Mouse (Mus musculus): Measurements from ENCODE around the gene Zgrf1. TPM values are rescaled to one million over a fixed set of nuclear protein-coding genes. Genes with fewer than 3 reads are reported as not detected.

Gene Zgrf1
- polyA plus RNA-seq, 1 experiment from 2014 or later = 5.4 TPM

- peaks cover 38% of the 10 kb centered on the region for H3K36me3 ChIP-seq
- WGBS = 75% methylated on average over 3 of the region's 3 CpGs
Measured at GRCm38 (mm10) chr3:127565129-127565528, 11.8 kb downstream of the Zgrf1 start.

GRCm38 (mm10) chr3:127572557-127572956, 19.3 kb downstream of the Zgrf1 start:
- peaks cover 15% of the 10 kb centered on the region; the same call in 1 of the 2 replicates for H3K36me3 ChIP-seq
- no peaks in the 10 kb centered on the region for H3K4me1 ChIP-seq (replicated peaks)
- H3K9ac ChIP-seq = no peak overlapping the region
- peak; percentile 62; the same call in 1 of the 2 replicates for ATAC-seq (replicated peaks; ENCODE audit: insufficient number of reproducible peaks, insufficient read depth, low FRiP score, low read depth)
- no peak overlapping the region for H3K27ac ChIP-seq
- no peaks in the 10 kb centered on the region for H3K27me3 ChIP-seq
- 58% methylated on average over 4 of the region's 4 CpGs for WGBS
- no peaks in the 10 kb centered on the region for H3K9me3 ChIP-seq (replicated peaks)
- H3K4me3 ChIP-seq = no peak overlapping the region
- 0 out of 2 replicates have a peak overlapping the region, but pooled peaks have one; percentile 37 for H3K4me2 ChIP-seq

More at GRCm38 (mm10) chr3:127565129-127565528, 11.8 kb downstream of the Zgrf1 start:
- ATAC-seq (replicated peaks; ENCODE audit: insufficient number of reproducible peaks, insufficient read depth, low FRiP score, low read depth) = no peak
- Histone ChIP-seq H3K4me2 (no peak overlapping the region), H3K27me3 (no peaks in the 10 kb centered on the region), H3K4me3 (no peak overlapping the region), H3K9ac (no peak overlapping the region), H3K9me3 (replicated peaks) (no peaks in the 10 kb centered on the region), H3K4me1 (replicated peaks) (no peaks in the 10 kb centered on the region), H3K27ac (no peak overlapping the region)

GRCm38 (mm10) chr3:127597136-127597535, 43.8 kb downstream of the Zgrf1 start:
- Histone ChIP-seq H3K36me3 (peaks cover 32% of the 10 kb centered on the region), H3K4me2 (no peak overlapping the region)

GRCm38 (mm10) chr3:127608109-127608508, 54.8 kb downstream of the Zgrf1 start:
- Histone ChIP-seq H3K9ac (no peak overlapping the region), H3K4me1 (replicated peaks) (no peaks in the 10 kb centered on the region), H3K36me3 (peaks cover 29% of the 10 kb centered on the region), H3K9me3 (replicated peaks) (no peaks in the 10 kb centered on the region), H3K27ac (no peak overlapping the region), H3K4me3 (no peak overlapping the region), H3K27me3 (no peaks in the 10 kb centered on the region), H3K4me2 (no peak overlapping the region)
- no peak for ATAC-seq (replicated peaks; ENCODE audit: insufficient number of reproducible peaks, insufficient read depth, low FRiP score, low read depth)
- WGBS = 92% methylated on average over 2 of the region's 2 CpGs

More at GRCm38 (mm10) chr3:127597136-127597535, 43.8 kb downstream of the Zgrf1 start:
- no peak overlapping the region for H3K9ac ChIP-seq
- H3K27ac ChIP-seq = no peak overlapping the region
- H3K9me3 ChIP-seq (replicated peaks) = no peaks in the 10 kb centered on the region
- WGBS = 69% methylated on average over 1 of the region's 1 CpGs
- no peaks in the 10 kb centered on the region for H3K27me3 ChIP-seq
- no peak overlapping the region for H3K4me3 ChIP-seq
- H3K4me1 ChIP-seq (replicated peaks) = no peaks in the 10 kb centered on the region
- ATAC-seq (replicated peaks; ENCODE audit: insufficient number of reproducible peaks, insufficient read depth, low FRiP score, low read depth) = no peak

- peak; percentile 70 for ATAC-seq (replicated peaks; ENCODE audit: insufficient number of reproducible peaks, insufficient read depth, low FRiP score, low read depth)
- WGBS = under 1% methylated on average over 36 of the region's 36 CpGs
Measured at GRCm38 (mm10) chr3:127625296-127625695, 72.0 kb downstream of the Zgrf1 start.

GRCm38 (mm10) chr3:127625701-127626399, 72.6 kb downstream of the Zgrf1 start:
- Histone ChIP-seq H3K27ac (no peak overlapping the region), H3K4me3 (peak overlapping the region; percentile 50), H3K4me2 (peak overlapping the region; percentile 88), H3K9ac (no peak overlapping the region), H3K36me3 (no peaks in the 10 kb centered on the region), H3K27me3 (peaks cover 79% of the 10 kb centered on the region), H3K4me1 (replicated peaks) (peaks cover 21% of the 10 kb centered on the region), H3K9me3 (replicated peaks) (no peaks in the 10 kb centered on the region)
- WGBS = under 1% methylated on average over 28 of the region's 28 CpGs
- no peak for ATAC-seq (replicated peaks; ENCODE audit: insufficient number of reproducible peaks, insufficient read depth, low FRiP score, low read depth)

More at GRCm38 (mm10) chr3:127625296-127625695, 72.0 kb downstream of the Zgrf1 start:
- Histone ChIP-seq H3K27me3 (peaks cover 73% of the 10 kb centered on the region), H3K4me1 (replicated peaks) (peaks cover 21% of the 10 kb centered on the region), H3K9ac (no peak overlapping the region), H3K4me2 (peak overlapping the region; percentile 88), H3K9me3 (replicated peaks) (no peaks in the 10 kb centered on the region), H3K27ac (no peak overlapping the region), H3K36me3 (no peaks in the 10 kb centered on the region), H3K4me3 (peak overlapping the region; percentile 50)

GRCm38 (mm10) chr3:127626524-127626923, 73.2 kb downstream of the Zgrf1 start:
- Histone ChIP-seq H3K9ac (no peak overlapping the region), H3K4me2 (no peak overlapping the region)
- WGBS = 6% methylated on average over 3 of the region's 3 CpGs

GRCm38 (mm10) chr3:127627151-127627955, 74.1 kb downstream of the Zgrf1 start:
- H3K4me2 ChIP-seq = no peak overlapping the region
- H3K4me3 ChIP-seq = no peak overlapping the region
- no peak overlapping the region for H3K9ac ChIP-seq
- no peaks in the 10 kb centered on the region for H3K36me3 ChIP-seq
- H3K9me3 ChIP-seq (replicated peaks) = no peaks in the 10 kb centered on the region
- peaks cover 90% of the 10 kb centered on the region for H3K27me3 ChIP-seq
- no peak overlapping the region for H3K27ac ChIP-seq
- WGBS = 4% methylated on average over 28 of the region's 28 CpGs
- H3K4me1 ChIP-seq (replicated peaks) = peaks cover 24% of the 10 kb centered on the region
- no peak for ATAC-seq (replicated peaks; ENCODE audit: insufficient number of reproducible peaks, insufficient read depth, low FRiP score, low read depth)

More at GRCm38 (mm10) chr3:127626524-127626923, 73.2 kb downstream of the Zgrf1 start:
- Histone ChIP-seq H3K4me1 (replicated peaks) (peaks cover 21% of the 10 kb centered on the region), H3K27ac (no peak overlapping the region), H3K4me3 (no peak overlapping the region), H3K36me3 (no peaks in the 10 kb centered on the region), H3K9me3 (replicated peaks) (no peaks in the 10 kb centered on the region), H3K27me3 (peaks cover 86% of the 10 kb centered on the region)
- ATAC-seq (replicated peaks; ENCODE audit: insufficient number of reproducible peaks, insufficient read depth, low FRiP score, low read depth) = no peak

GRCm38 (mm10) chr3:127627956-127628310, 74.6 kb downstream of the Zgrf1 start:
- H3K9ac ChIP-seq = no peak overlapping the region
- ATAC-seq (replicated peaks; ENCODE audit: insufficient number of reproducible peaks, insufficient read depth, low FRiP score, low read depth) = no peak
- no peaks in the 10 kb centered on the region for H3K36me3 ChIP-seq
- H3K4me3 ChIP-seq = peak overlapping the region; percentile 19; the same call in 1 of the 2 replicates
- no peak overlapping the region for H3K27ac ChIP-seq
- H3K27me3 ChIP-seq = peaks cover 90% of the 10 kb centered on the region
- peaks cover 30% of the 10 kb centered on the region for H3K4me1 ChIP-seq (replicated peaks)
- 3% methylated on average over 9 of the region's 9 CpGs for WGBS
- 0 out of 2 replicates have a peak overlapping the region, but pooled peaks have one; percentile 21 for H3K4me2 ChIP-seq
- H3K9me3 ChIP-seq (replicated peaks) = no peaks in the 10 kb centered on the region

GRCm38 (mm10) chr3:127628311-127629184, 75.3 kb downstream of the Zgrf1 start:
- Histone ChIP-seq H3K36me3 (no peaks in the 10 kb centered on the region), H3K27me3 (peaks cover 94% of the 10 kb centered on the region), H3K4me1 (replicated peaks) (peaks cover 36% of the 10 kb centered on the region), H3K9ac (no peak overlapping the region), H3K9me3 (replicated peaks) (no peaks in the 10 kb centered on the region), H3K4me2 (0 out of 2 replicates have a peak overlapping the region, but pooled peaks have one; percentile 21), H3K4me3 (peak overlapping the region; percentile 19; the same call in 1 of the 2 replicates), H3K27ac (no peak overlapping the region)
- no peak for ATAC-seq (replicated peaks; ENCODE audit: insufficient number of reproducible peaks, insufficient read depth, low FRiP score, low read depth)
- WGBS = 3% methylated on average over 37 of the region's 37 CpGs

Data from heart, embryonic 15.5 days (tissue).